Mouse (Mus musculus): ENCODE measurements around the gene Fryl. TPM values are rescaled to one million over a fixed set of nuclear protein-coding genes. Genes with fewer than 3 reads are reported as not detected.
A peak's percentile ranks its signal among the peaks of the same experiment; 100 is the strongest.

Gene Fryl
- polyA plus RNA-seq, 1 experiment from 2014 or later, result 33.4 TPM

- Histone ChIP-seq H3K27ac (peak overlapping the region; percentile 31; the same call in 1 of the 2 replicates), H3K4me3 (replicated peaks) (no peak overlapping the region), H3K9ac (no peak overlapping the region), H3K27me3 (replicated peaks) (no peaks in the 10 kb centered on the region), H3K4me1 (0 out of 2 replicates have a peak, but pooled peaks cover 2% of the 10 kb centered on the region), H3K9me3 (no peaks in the 10 kb centered on the region), H3K36me3 (no peaks in the 10 kb centered on the region), H3K4me2 (no peak overlapping the region)
- WGBS, result 48% methylated on average over 4 of the region's 4 CpGs
- no peak for ATAC-seq (ENCODE audit: insufficient read depth, low FRiP score, low read depth)
Measured at GRCm38 (mm10) chr5:73280567-73280850, 24.1 kb upstream of the Fryl start.

- H3K9me3 ChIP-seq, result no peaks in the 10 kb centered on the region
- H3K9ac ChIP-seq, result no peak overlapping the region
- H3K27ac ChIP-seq, result peak overlapping the region; percentile 73
- ATAC-seq (ENCODE audit: insufficient read depth, low FRiP score, low read depth), result no peak; the same call in 1 of the 2 replicates
- H3K27me3 ChIP-seq (replicated peaks), result no peaks in the 10 kb centered on the region
- no peaks in the 10 kb centered on the region for H3K36me3 ChIP-seq
- no peak overlapping the region for H3K4me3 ChIP-seq (replicated peaks)
- H3K4me2 ChIP-seq, result peak overlapping the region; percentile 16; the same call in 1 of the 2 replicates
- 36% methylated on average over 4 of the region's 4 CpGs for WGBS
- H3K4me1 ChIP-seq, result 0 out of 2 replicates have a peak, but pooled peaks cover 2% of the 10 kb centered on the region
Measured at GRCm38 (mm10) chr5:73279732-73280566, 23.5 kb upstream of the Fryl start.

GRCm38 (mm10) chr5:73279190-73279589, 22.8 kb upstream of the Fryl start:
- Histone ChIP-seq H3K4me2 (peak overlapping the region; percentile 16; the same call in 1 of the 2 replicates), H3K4me3 (replicated peaks) (no peak overlapping the region), H3K4me1 (0 out of 2 replicates have a peak, but pooled peaks cover 2% of the 10 kb centered on the region), H3K9ac (no peak overlapping the region), H3K27me3 (replicated peaks) (no peaks in the 10 kb centered on the region), H3K27ac (peak overlapping the region; percentile 73), H3K36me3 (no peaks in the 10 kb centered on the region), H3K9me3 (no peaks in the 10 kb centered on the region)
- no peak for ATAC-seq (ENCODE audit: insufficient read depth, low FRiP score, low read depth)
- WGBS, result 43% methylated on average over 10 of the region's 10 CpGs

- no peaks in the 10 kb centered on the region for H3K36me3 ChIP-seq
- H3K9ac ChIP-seq, result no peak overlapping the region
- ATAC-seq (ENCODE audit: insufficient read depth, low FRiP score, low read depth), result no peak
- H3K9me3 ChIP-seq, result no peaks in the 10 kb centered on the region
- no peak overlapping the region for H3K27ac ChIP-seq
- H3K4me3 ChIP-seq (replicated peaks), result no peak overlapping the region
- no peaks in the 10 kb centered on the region for H3K27me3 ChIP-seq (replicated peaks)
- no peaks in the 10 kb centered on the region for H3K4me1 ChIP-seq
- 82% methylated on average over 2 of the region's 2 CpGs for WGBS
- H3K4me2 ChIP-seq, result no peak overlapping the region
Measured at GRCm38 (mm10) chr5:73274941-73275340, 18.5 kb upstream of the Fryl start.

- Histone ChIP-seq H3K27ac (no peak overlapping the region), H3K4me1 (no peaks in the 10 kb centered on the region), H3K9me3 (no peaks in the 10 kb centered on the region), H3K36me3 (no peaks in the 10 kb centered on the region), H3K9ac (no peak overlapping the region), H3K27me3 (replicated peaks) (no peaks in the 10 kb centered on the region), H3K4me3 (replicated peaks) (no peak overlapping the region), H3K4me2 (no peak overlapping the region)
- no peak for ATAC-seq (ENCODE audit: insufficient read depth, low FRiP score, low read depth)
- WGBS, result 74% methylated on average over 4 of the region's 4 CpGs
Measured at GRCm38 (mm10) chr5:73273171-73273570, 16.8 kb upstream of the Fryl start.

GRCm38 (mm10) chr5:73270612-73271011, 14.2 kb upstream of the Fryl start:
- H3K27ac ChIP-seq, result no peak overlapping the region
- ATAC-seq (ENCODE audit: insufficient read depth, low FRiP score, low read depth), result no peak
- no peaks in the 10 kb centered on the region for H3K27me3 ChIP-seq (replicated peaks)
- no peaks in the 10 kb centered on the region for H3K9me3 ChIP-seq
- no peaks in the 10 kb centered on the region for H3K36me3 ChIP-seq
- no peak overlapping the region for H3K4me3 ChIP-seq (replicated peaks)
- WGBS, result 67% methylated on average over 6 of the region's 6 CpGs
- no peak overlapping the region for H3K9ac ChIP-seq
- H3K4me1 ChIP-seq, result no peaks in the 10 kb centered on the region
- H3K4me2 ChIP-seq, result no peak overlapping the region

GRCm38 (mm10) chr5:73268636-73269213, 12.3 kb upstream of the Fryl start:
- H3K9ac ChIP-seq, result no peak overlapping the region
- no peak overlapping the region for H3K4me3 ChIP-seq (replicated peaks)
- WGBS, result 66% methylated on average over 11 of the region's 11 CpGs
- no peaks in the 10 kb centered on the region for H3K27me3 ChIP-seq (replicated peaks)
- ATAC-seq (ENCODE audit: insufficient read depth, low FRiP score, low read depth), result no peak
- no peaks in the 10 kb centered on the region for H3K4me1 ChIP-seq
- no peak overlapping the region for H3K27ac ChIP-seq
- H3K4me2 ChIP-seq, result no peak overlapping the region
- no peaks in the 10 kb centered on the region for H3K36me3 ChIP-seq
- H3K9me3 ChIP-seq, result no peaks in the 10 kb centered on the region

GRCm38 (mm10) chr5:73265460-73265859, 9.0 kb upstream of the Fryl start:
- H3K4me2 ChIP-seq, result no peak overlapping the region
- 26% methylated on average over 5 of the region's 5 CpGs for WGBS
- H3K27ac ChIP-seq, result peak overlapping the region; percentile 11; the same call in 1 of the 2 replicates
- no peaks in the 10 kb centered on the region for H3K9me3 ChIP-seq
- no peak overlapping the region for H3K4me3 ChIP-seq (replicated peaks)
- no peak overlapping the region for H3K9ac ChIP-seq
- no peaks in the 10 kb centered on the region for H3K27me3 ChIP-seq (replicated peaks)
- no peaks in the 10 kb centered on the region for H3K4me1 ChIP-seq
- peak; percentile 50; the same call in 1 of the 2 replicates for ATAC-seq (ENCODE audit: insufficient read depth, low FRiP score, low read depth)
- no peaks in the 10 kb centered on the region for H3K36me3 ChIP-seq

GRCm38 (mm10) chr5:73264122-73264521, 7.7 kb upstream of the Fryl start:
- Histone ChIP-seq H3K4me1 (no peaks in the 10 kb centered on the region), H3K9me3 (no peaks in the 10 kb centered on the region), H3K27ac (no peak overlapping the region), H3K4me3 (replicated peaks) (no peak overlapping the region), H3K9ac (no peak overlapping the region), H3K36me3 (no peaks in the 10 kb centered on the region), H3K4me2 (no peak overlapping the region), H3K27me3 (replicated peaks) (no peaks in the 10 kb centered on the region)
- no peak for ATAC-seq (ENCODE audit: insufficient read depth, low FRiP score, low read depth)
- WGBS, result 62% methylated on average over 3 of the region's 5 CpGs

GRCm38 (mm10) chr5:73257723-73258122, 1.3 kb upstream of the Fryl start:
- no peak overlapping the region for H3K27ac ChIP-seq
- no peaks in the 10 kb centered on the region for H3K4me1 ChIP-seq
- no peaks in the 10 kb centered on the region for H3K27me3 ChIP-seq (replicated peaks)
- H3K36me3 ChIP-seq, result no peaks in the 10 kb centered on the region
- WGBS, result 47% methylated on average over 8 of the region's 8 CpGs
- no peak overlapping the region for H3K9ac ChIP-seq
- ATAC-seq (ENCODE audit: insufficient read depth, low FRiP score, low read depth), result no peak
- peak overlapping the region; percentile 68 for H3K4me2 ChIP-seq
- H3K9me3 ChIP-seq, result no peaks in the 10 kb centered on the region
- H3K4me3 ChIP-seq (replicated peaks), result peak overlapping the region; percentile 50

GRCm38 (mm10) chr5:73257096-73257495, 677 bp upstream of the Fryl start:
- no peaks in the 10 kb centered on the region for H3K9me3 ChIP-seq
- 3% methylated on average over 11 of the region's 11 CpGs for WGBS
- peak overlapping the region; percentile 68 for H3K4me2 ChIP-seq
- no peaks in the 10 kb centered on the region for H3K27me3 ChIP-seq (replicated peaks)
- peak overlapping the region; percentile 50 for H3K4me3 ChIP-seq (replicated peaks)
- 0 out of 2 replicates have a peak overlapping the region, but pooled peaks have one; percentile 25 for H3K9ac ChIP-seq
- no peaks in the 10 kb centered on the region for H3K36me3 ChIP-seq
- H3K27ac ChIP-seq, result peak overlapping the region; percentile 64
- ATAC-seq (ENCODE audit: insufficient read depth, low FRiP score, low read depth), result no peak
- H3K4me1 ChIP-seq, result no peaks in the 10 kb centered on the region

Data from stomach, embryonic 15.5 days (tissue).